Mouse (Mus musculus) limb, embryonic 11.5 days (tissue): ENCODE data around the gene Pard3. TPM values are rescaled to one million over a fixed set of nuclear protein-coding genes. Genes with fewer than 3 reads are reported as not detected.

Experiments used
- ATAC-seq: fragments of 200-750 bp; cut with Nextera tagmentation; 2 replicates; pipeline ENCODE4 v1.8.0; 2017; ENCODE audit warnings: low read depth; ENCODE audit not compliant: insufficient number of reproducible peaks, low FRiP score, low TSS enrichment
- DNase-seq: peaks from one replicate; pipeline ENCODE4 v3.0.0-alpha.2; 2015; ENCODE audit warnings: low spot score
- H3K27ac ChIP-seq: fragments of 300-500 bp; sonication (generic); replicated peaks from 2 replicates; pipeline ENCODE4 v1.5.1; 2014; ENCODE audit warnings: low read depth, mild to moderate bottlenecking, low read length
- H3K27me3 ChIP-seq: fragments of 300-500 bp; sonication (generic); 2 replicates; pipeline ENCODE4 v1.6.1; 2014; ENCODE audit warnings: mild to moderate bottlenecking, low read length, mixed read lengths; ENCODE audit not compliant: control insufficient read depth, insufficient read depth
- H3K36me3 ChIP-seq: fragments of 300-500 bp; sonication (generic); 2 replicates; pipeline ENCODE4 v1.6.1; 2014; ENCODE audit warnings: mild to moderate bottlenecking, low read length, moderate library complexity, mixed read lengths; ENCODE audit not compliant: control insufficient read depth, insufficient read depth
- H3K4me1 ChIP-seq: fragments of 300-500 bp; sonication (generic); 2 replicates; pipeline ENCODE4 v1.6.1; 2014; ENCODE audit warnings: low read length, mixed read lengths; ENCODE audit not compliant: control insufficient read depth, insufficient read depth
- H3K4me2 ChIP-seq: fragments of 300-500 bp; sonication (generic); 2 replicates; pipeline ENCODE4 v1.6.1; 2014; ENCODE audit warnings: low read depth, mild to moderate bottlenecking, moderate library complexity; ENCODE audit not compliant: severe bottlenecking
- H3K4me3 ChIP-seq: fragments of 300-500 bp; sonication (generic); 2 replicates; pipeline ENCODE4 v1.5.1; 2014; ENCODE audit warnings: low read depth, low read length
- H3K9ac ChIP-seq: fragments of 300-500 bp; sonication (generic); 2 replicates; pipeline ENCODE4 v1.6.1; 2014; ENCODE audit warnings: mild to moderate bottlenecking, low read length
- H3K9me3 ChIP-seq: fragments of 300-500 bp; sonication (generic); 2 replicates; pipeline ENCODE4 v1.6.1; 2016; ENCODE audit warnings: low read length; ENCODE audit not compliant: control insufficient read depth
- WGBS: fragments of 180-500 bp; shearing (Covaris S2); extraction: QIAGEN DNeasy Blood & Tissue Kit; methylation state at CpG from one replicate; pipeline ENCODE4 v1.1.7; 2014; 5-methylcytosine and 5-hydroxymethylcytosine counted together
- polyA plus RNA-seq: library from polyadenylated mRNA; unstranded; fragments of >200 nt; fragmentation: Nextera tagmentation; extraction: Ambion mirVana; gene quantifications from 2 replicates; pipeline ENCODE4 v1.2.1, GENCODE M21; 2014

Gene Pard3
- polyA plus RNA-seq, 1 experiment from 2014 or later: 38.8 TPM

DNA sequence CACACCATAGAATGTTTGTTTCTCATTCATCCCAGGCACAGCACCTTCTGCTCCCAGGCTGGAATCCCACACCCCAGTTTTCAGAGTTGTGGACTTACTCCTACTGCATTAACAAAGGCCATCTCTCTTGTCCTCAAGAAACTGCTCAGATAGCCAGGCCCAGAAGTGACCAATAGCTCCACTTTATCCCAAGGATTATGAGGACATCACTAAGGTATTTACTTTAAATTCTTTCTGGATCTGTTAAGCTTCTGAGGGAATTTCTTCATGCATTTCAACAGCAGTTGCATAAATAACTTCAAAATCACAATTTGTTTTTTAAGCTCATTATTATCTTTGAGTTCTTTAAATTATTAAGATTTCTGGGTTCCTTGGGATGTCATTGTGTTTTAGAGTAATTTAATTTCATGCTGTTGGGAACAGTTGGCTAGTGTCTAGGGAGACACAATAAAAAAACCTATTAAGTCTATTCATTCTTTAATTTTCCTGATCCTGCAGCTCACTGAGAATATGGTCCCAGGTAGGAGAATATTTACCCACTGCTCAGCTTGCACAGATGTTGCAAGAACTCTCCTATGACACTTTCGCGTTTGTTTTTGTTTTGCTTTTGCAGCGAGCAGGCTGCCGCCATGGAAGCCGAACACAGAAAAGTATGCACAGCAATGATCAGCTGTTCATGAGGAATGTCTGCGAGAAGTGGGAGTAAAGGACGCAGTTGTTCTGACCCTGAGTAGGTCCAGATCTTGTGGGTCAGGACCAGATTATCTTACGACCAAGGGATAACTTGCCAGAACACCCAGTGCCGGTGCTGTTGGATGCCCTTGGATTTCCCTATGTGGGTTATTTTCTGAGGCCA lies 574.8 kb downstream of the Pard3 start:
- WGBS: 90% methylated on average over 9 of the region's 9 CpGs
- no peak for ATAC-seq

DNA sequence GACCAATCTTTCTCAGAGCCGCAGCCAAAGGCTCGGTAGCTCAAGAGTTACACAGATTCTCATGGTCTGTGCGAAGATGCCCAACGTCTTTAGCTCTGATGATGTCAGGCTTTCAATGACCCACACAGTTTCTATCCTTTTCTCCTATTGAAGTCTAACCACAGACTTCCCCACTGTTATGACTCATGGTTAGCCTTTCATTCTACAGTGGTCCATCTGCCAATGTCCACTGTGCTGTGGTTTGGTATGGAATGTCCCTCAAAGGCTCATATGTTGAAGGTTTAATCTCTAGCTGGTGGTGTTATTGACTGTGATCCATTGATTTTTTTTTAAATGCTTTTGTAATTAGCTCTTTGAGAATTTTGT lies 575.4 kb downstream of the Pard3 start:
- Histone ChIP-seq H3K36me3 (no peaks in the 10 kb centered on the region), H3K4me3 (no peak overlapping the region), H3K9ac (no peak overlapping the region), H3K27ac (no peak overlapping the region), H3K27me3 (no peaks in the 10 kb centered on the region), H3K4me2 (no peak overlapping the region), H3K4me1 (no peaks in the 10 kb centered on the region), H3K9me3 (no peaks in the 10 kb centered on the region)
- WGBS: 97% methylated on average over 4 of the region's 4 CpGs
- no peak for ATAC-seq
- DNase-seq: no peak

More for the DNA sequence above, 574.8 kb downstream of the Pard3 start:
- DNase-seq: no peak
- Histone ChIP-seq H3K4me1 (no peaks in the 10 kb centered on the region), H3K4me3 (no peak overlapping the region), H3K9ac (no peak overlapping the region), H3K36me3 (no peaks in the 10 kb centered on the region), H3K4me2 (no peak overlapping the region), H3K9me3 (no peaks in the 10 kb centered on the region), H3K27ac (no peak overlapping the region), H3K27me3 (no peaks in the 10 kb centered on the region)

DNA sequence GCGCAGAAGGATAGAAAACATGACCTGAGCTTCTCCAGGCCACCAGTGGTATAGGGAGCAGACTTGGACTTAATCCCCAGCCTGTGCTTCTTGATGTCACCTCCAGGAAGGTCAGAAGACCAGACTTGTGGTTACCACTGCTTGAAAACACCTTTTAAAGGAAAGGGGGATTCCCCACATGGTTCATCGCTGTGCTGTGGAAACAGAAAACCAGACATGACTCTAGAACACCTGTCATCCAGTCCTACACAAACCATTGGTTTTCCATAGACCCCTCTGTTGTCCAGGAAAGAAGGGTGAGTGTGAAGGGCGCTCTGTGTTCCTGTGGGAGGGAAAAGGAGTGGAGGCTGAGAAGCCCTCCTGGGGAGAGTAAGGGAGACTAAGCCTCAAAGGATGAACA lies 591.9 kb downstream of the Pard3 start:
- WGBS: 94% methylated on average over 3 of the region's 3 CpGs
- H3K9ac ChIP-seq: no peak overlapping the region
- H3K36me3 ChIP-seq: no peaks in the 10 kb centered on the region
- no peak overlapping the region for H3K4me3 ChIP-seq
- no peak for ATAC-seq
- H3K4me1 ChIP-seq: no peaks in the 10 kb centered on the region; the same call in 1 of the 2 replicates
- DNase-seq: no peak
- H3K9me3 ChIP-seq: no peaks in the 10 kb centered on the region
- H3K27me3 ChIP-seq: no peaks in the 10 kb centered on the region
- no peak overlapping the region for H3K27ac ChIP-seq
- no peak overlapping the region for H3K4me2 ChIP-seq

Other genes starting within 250 kb of the Pard3 start
- 258 and 284 TPM in 2 replicates for gene Tomm20, start 118.0 kb upstream of the Pard3 start, polyA plus RNA-seq
- 32.2 and 33.2 TPM in 2 replicates for gene Rbm34, start 92.8 kb upstream of the Pard3 start, polyA plus RNA-seq